Mouse (Mus musculus): ENCODE results near the gene Rragd. TPM values are rescaled to one million over a fixed set of nuclear protein-coding genes. Genes with fewer than 3 reads are reported as not detected.
A peak's percentile ranks its signal among the peaks of the same experiment; 100 is the strongest.
"Not testable (repeated sequence)": the region's sequence is repeated elsewhere in the genome, so short reads cannot be mapped to it uniquely, and the experiment has no call there.

Gene Rragd
- total RNA-seq (2021) = 10 to 100 TPM; 54.9 to 55.0 TPM
- long read RNA-seq, full-length matches to known transcripts = 21 of 29 reads
- long read RNA-seq, partial matches to known transcripts = 0 of 29 reads
- long read RNA-seq, other reads (novel, unspliced or antisense) = 8 of 29 reads

DNA sequence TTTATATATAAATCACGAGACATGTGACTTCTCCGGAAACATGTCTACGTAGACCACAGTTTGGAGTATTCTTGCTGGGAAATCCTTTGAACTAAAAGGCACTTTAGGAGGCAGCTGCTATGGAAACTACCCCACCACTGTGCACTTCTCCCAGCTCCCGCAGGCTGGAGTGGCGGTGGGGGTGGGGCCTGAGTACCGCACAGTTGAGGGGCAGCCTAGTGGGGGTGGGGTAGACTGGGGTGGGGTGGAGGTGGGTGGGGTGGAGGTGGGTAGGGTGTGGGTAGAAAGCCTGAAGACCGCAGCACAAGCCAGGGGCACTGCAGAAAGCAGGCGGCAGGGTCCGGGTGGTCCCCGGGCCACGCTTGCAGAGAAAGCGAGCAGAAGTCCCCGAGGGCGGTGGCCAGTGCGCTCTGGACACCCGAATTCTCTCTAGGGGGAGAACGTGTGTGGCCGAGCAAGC is at the start of gene Rragd:
Rragd (plus strand) TSS at position 322 of the 460 bp plus-strand sequence.
- DNase-seq (ENCODE audit: low spot score in 2 of 2) = no peak

DNA sequence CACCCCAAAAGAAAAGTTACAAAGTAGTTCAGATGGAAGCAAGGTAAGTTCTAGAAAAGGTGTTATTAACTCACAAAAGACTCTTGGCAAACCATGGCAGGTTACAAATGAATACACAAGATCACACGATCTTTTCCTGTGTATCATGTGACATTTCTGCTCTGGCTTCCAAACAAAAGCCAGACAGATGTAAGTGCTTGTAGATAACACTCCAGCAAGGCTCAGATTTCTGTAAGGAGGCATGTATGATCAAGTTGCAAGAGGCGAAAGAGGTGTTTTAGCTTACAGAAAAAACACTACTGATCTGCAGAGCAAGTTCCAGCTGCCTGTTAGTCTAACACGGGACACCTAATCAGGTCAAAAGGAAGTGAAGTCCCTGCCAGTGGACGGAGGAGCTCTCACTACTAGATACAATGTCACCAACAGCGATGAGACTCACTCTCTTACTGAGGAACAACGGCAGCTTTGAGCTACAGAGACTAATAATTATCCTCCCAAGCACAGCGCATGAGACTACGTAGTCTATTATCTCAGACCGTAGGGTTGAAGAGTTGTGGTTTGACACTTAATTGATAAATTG is 46.0 kb upstream of the Rragd start:
- peak in 1 of 2 experiments; percentile 7 for DNase-seq (ENCODE audit: low spot score in 2 of 2)

DNA sequence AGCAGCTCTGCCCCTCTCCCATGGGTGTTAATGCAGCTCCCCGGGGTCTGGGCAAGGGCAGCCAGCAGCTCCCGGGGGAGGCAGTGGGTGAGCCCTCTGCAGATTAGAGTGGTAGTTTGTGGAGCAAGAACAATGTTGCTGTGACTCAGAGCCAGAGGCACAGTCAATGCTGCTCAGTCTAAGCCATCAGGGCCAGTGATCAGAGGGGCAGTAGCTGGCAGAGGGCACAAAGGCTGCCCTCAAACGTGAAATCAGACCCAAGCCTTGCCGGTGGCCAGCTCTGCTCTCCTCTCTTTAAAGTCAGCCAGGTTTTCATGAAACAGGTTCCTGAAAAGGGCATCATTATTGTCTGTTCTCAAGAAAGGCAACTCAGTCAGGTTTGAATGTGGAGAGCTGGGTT is 43.3 kb upstream of the Rragd start:
- DNase-seq (ENCODE audit: low spot score in 2 of 2) = peak in 1 of 2 experiments; percentile 42

DNA sequence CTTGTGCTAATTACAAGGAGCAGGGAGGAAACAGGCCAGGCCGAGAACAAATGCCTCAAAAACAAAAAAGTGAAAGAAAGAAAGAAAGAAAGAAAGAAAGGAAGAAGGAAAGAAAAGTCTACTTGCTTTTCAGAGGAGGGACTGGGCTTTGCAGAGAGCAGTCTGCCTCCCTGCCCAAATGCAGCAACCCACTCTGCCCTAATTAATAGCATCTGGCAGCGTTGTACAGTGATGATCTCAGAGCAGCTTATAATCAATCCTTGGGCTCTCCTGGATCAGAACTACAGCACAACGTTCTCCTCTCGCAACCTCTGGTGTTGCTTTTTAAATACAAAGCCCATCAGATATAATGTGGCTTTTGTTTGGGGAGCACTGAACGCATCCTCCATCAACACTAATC is 42.9 kb upstream of the Rragd start:
- peak in 1 of 2 experiments; percentile 24 for DNase-seq (ENCODE audit: low spot score in 2 of 2)

DNA sequence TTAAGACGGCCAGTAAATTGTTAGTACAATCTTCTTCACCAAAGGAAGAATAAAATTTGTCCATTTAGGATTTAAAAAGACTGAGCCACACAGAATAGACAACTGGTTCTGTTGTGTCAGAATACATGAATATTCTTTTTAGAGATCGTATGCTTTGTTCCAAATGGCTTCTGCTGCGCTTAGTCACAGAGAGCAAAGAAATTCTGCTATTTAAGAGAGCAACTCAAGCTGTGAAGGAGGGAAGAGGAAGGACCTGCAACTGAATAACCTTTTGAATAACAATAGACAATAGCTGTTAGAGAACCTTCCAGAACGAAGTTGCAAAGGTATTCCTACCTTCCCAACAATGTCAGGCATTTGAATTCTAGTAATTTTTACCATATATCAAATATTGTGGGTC is 41.9 kb upstream of the Rragd start:
- no peak for DNase-seq (ENCODE audit: low spot score in 2 of 2)

DNA sequence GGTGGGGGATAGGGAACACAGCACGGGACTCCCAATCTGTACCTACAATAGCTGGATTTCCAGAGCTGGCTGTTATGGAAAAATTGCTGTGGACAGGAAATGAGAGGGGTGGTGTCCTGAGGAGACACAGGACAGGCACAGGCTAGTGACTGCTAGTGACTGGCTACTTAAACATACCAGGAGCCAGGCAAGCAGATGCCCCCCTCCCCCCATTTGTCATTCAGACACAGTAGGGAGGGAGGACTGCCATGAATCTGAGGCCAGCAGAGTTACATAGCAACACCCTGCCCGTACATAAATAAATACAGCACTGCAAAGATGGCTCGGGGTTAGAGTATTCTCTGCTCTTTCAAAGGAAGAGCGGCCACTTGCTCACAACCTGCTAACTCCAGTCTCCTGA is 35.2 kb upstream of the Rragd start:
- no peak for DNase-seq (ENCODE audit: low spot score in 2 of 2)

DNA sequence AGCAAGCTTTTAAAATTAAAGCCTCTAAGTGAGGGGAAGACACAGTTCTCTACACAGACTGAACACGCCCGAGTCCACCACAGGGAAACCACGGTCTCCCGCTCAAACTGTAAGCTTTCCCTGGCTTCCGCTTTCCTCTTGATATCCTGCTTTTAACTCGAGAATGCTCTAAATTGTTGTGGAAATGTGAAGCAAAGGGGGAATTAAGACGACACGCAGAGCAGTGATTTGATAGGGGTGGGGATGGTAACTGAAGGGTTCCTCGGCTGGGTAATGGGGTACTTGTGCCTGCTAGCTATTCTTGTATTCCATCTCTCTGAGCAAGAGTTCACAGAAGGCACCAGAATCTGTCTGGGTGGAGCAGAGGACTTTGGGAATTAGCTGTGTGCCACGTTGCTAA is 34.1 kb upstream of the Rragd start:
- no peak for DNase-seq (ENCODE audit: low spot score in 2 of 2)

DNA sequence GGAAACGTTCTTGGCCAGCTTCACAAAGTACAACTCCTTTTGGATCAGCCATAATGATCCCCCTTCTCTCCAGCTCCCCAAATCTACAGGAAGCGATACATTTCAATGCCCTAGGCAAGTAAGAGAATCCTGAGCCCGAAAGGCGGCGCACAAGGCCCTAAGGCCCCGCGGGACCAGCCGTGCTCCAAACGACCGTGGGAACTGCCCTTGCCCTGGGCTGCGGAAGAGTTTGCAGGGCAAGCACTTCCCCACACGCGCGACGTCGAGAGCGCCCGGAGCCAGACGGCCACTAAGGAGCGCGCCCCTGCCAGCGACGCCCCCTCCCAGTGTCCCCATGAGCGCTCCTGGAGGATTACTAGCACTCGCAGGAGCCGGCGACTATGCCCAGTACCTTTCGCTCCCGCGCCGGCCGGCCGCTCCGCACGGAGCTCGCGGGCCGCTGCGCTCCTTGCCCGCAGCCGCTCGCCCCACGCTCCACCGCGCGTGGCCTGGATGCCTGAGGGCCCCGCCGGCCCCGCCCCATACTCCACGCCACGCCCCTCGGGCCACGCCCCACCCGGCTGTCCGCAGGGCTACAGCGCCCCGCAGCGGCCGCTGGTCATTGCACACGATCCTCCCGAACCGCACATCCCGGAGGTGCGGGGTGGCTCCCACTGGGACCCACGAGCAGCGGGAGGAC is 32.3 kb upstream of the Rragd start, which contains the start of gene Ankrd6:
Ankrd6 (minus strand) TSS at position 486 of the 679 bp plus-strand sequence.
- peak; percentile 89 to 91 for DNase-seq (ENCODE audit: low spot score in 2 of 2)

DNA sequence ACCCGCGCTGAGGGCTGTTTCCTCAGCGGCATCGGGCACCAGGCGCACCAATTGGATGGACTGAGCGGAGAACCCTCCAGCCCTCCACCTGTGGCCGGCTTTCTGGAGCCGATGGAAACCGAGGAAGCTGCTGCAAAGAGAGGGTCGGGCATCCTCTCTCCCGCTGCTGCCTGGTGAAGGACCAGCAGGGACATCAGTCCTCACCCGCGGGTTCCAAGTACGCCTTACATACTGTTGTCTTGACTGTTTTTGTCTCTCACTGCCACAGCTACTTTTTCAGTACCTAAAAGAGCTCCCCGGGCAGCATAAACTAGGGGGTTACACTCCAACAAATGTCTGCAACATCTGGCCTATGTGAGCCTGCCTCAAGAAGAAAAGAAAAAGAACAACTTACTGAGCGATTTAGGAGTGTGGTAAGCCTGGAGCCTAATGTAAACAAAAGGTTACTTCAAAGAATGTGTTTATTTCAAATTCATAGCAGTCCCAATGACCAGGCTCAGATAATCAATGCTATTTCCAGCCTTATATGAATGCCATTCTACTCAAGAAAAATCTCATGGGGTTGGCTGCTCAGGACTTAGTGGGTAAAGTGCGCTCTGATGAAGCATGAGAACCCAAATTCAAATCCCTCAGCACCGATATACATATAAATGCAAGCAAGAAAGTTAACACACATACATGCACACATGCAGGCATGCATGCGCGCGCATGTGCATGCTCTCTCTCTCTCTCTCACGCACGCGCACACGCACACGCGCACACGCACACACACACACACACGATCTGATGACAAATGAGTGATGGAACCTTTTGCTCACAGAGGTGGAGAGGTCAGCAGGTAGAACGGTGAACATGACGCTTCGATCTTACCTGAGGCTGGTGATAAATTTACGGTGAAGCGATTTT is 31.5 kb upstream of the Rragd start:
- DNase-seq (ENCODE audit: low spot score in 2 of 2) = no peak

DNA sequence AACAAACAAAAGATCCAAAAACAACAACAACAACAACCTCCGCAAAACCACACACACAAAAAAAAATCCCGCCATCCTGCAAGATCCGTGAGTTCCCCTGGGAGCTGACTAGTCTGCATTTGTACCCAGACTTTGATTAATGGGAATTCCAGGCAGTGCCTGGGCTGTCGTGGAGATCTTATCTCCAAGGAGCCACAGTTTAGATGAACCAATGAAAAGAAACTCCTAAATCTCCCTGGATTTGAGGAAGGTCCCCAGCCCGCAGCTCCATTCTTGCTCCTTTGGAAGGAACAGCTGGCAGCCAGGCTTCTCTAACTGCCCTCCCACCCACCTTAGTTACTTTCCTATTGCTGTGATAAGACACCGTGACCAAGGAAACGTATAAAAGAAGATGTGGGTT is 30.2 kb upstream of the Rragd start:
- DNase-seq (ENCODE audit: low spot score in 2 of 2) = no peak

DNA sequence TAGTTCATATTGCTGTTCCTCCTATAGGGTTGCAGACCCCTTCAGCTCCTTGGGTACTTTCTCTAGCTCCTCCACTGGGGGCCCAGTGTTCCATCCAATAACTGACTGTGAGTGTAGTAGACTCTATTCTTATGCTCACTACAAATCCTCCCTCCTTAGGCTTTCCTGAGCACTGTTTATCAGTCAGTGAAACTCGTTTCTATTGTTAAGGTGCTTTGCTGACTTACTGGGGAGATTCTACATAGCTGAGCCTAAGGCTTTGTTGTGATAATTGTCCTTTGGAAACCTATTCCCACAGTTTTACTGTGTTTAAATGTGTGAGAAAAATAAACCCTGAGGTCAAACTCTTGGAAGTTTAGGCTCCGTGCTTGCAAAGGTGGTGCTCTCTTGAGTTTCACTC is 26.4 kb upstream of the Rragd start:
- DNase-seq (ENCODE audit: low spot score in 2 of 2) = no peak

DNA sequence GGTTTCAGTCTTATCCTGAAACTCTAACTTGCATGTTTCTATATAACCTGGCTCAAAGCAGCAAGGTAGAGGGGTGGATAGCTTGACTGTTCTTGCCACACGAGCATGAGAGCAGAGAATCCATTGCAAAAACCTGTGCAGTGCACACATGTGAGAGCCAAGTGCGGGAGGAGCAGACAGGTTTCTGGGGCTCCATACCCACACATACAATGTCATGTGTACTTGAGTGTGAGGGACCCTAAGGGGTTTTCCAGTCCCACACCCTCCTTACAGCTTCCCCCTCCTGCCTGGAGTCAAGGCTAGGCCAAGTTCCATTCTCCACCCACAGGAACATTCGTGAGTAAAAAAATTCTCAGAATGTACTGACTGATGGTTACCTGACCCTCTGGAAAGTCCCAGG is 21.4 kb upstream of the Rragd start:
- no peak for DNase-seq (ENCODE audit: low spot score in 2 of 2)

DNA sequence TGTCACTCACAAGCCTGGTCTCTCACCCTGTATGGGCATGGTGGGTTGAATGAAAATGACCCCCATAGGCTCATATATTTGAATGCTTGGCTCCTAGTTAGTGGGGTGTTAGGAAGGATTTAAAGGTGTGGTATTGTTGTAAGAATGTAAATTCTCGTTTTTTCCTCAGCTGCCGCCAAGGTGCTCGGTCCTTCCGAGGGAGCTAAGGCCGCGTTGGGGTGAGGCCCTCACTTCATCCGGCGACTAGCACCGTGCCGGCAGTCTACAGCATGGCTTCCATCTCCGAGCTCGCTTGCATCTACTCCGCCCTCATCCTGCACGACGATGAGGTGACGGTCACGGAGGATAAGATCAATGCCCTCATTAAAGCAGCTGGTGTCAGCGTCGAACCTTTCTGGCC is 18.2 kb upstream of the Rragd start:
- not testable (repeated sequence) for DNase-seq (ENCODE audit: low spot score in 2 of 2)

DNA sequence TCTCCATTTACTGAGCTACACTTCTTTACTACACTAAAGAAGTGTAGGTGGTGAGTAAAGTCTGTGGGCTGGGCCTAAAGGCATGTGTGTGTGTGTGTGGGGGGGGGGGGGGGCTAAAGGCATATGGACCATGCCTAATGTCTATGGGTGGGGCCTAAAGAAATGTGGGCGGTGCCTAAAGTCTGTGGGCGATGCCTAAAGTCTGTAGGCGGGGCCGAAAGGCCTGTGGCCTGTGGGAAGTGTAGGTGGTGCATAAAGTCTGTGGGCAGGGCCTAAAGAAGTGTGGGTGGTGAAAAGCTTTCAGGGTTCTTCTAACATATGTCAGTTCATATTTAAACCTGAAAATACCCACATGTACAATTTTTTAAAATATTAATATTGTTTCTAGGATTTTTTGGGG is 5.5 kb upstream of the Rragd start:
- no peak for DNase-seq (ENCODE audit: low spot score in 2 of 2)

DNA sequence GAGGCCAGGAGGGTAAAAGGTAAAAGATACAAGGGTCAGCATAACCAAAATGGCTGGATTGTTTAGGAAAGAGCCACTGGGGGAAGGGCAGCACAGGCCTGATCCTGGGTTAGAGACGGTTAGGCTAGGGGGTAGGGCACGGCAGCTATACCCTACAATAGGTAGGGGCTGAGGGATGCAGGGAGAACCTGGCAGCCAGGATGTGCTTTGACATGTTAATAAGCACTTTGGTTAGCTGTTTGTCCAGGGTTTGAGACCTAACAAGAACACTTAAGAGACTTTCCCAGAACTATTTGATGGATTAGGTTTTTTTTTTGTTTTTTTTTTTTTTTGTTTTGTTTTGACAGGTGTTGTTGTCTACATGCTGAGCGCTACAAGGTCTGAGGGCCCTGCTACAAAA is 2.8 kb upstream of the Rragd start:
- DNase-seq (ENCODE audit: low spot score in 2 of 2) = no peak

DNA sequence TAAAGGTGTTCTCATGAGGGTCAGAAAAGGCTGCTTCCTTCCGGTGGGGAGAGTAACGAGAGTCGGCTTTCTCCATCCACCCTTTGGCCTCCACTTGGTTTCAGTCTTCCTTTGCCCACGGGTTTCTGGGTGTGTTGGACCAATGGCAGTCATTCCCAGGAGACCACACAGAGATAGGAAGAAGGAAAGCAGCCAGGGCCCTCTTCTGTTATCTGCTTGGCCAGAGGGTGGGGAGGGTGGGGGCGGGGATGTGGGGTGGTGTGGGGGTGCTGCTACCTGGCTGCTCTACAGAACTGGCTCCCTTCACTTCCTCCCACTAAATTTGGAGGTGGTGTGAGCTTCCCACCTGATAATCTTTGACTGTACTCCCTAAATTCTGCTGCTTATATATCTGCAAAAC is 1.2 kb upstream of the Rragd start:
- DNase-seq (ENCODE audit: low spot score in 2 of 2) = no peak

DNA sequence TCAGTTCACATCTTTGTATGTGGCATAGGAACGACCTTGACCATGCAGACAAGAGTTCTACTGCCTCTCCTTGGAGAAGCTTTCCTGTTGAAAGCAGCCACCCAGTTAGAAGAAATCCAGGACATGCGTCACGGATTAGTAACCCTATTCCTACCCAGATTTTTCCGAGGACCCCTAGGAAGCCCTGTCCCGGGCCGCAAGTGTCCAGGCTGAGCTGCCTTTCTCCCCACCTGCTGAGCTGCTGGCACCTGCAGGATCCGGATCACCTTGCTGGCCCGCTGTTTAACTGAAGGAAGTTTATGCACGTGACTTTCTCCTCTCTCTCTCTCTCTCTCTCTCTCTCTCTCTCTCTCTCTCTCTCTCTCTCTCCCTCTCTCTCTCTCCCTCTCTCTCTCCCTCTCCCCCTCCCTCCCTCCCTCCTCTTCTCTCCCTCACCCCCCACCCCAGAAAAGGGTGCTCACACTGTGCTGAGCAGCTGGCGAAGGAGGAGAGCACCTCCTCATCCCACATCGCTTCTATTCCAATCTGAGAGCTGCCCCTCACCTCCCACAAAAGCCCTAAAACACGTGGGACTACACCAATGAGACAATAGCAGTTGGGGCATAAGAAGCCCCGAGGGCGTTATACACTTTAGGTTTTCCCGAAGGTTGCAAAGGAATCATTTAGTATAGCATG is 659 bp upstream of the Rragd start:
- DNase-seq (ENCODE audit: low spot score in 2 of 2) = peak; percentile 24 to 27

DNA sequence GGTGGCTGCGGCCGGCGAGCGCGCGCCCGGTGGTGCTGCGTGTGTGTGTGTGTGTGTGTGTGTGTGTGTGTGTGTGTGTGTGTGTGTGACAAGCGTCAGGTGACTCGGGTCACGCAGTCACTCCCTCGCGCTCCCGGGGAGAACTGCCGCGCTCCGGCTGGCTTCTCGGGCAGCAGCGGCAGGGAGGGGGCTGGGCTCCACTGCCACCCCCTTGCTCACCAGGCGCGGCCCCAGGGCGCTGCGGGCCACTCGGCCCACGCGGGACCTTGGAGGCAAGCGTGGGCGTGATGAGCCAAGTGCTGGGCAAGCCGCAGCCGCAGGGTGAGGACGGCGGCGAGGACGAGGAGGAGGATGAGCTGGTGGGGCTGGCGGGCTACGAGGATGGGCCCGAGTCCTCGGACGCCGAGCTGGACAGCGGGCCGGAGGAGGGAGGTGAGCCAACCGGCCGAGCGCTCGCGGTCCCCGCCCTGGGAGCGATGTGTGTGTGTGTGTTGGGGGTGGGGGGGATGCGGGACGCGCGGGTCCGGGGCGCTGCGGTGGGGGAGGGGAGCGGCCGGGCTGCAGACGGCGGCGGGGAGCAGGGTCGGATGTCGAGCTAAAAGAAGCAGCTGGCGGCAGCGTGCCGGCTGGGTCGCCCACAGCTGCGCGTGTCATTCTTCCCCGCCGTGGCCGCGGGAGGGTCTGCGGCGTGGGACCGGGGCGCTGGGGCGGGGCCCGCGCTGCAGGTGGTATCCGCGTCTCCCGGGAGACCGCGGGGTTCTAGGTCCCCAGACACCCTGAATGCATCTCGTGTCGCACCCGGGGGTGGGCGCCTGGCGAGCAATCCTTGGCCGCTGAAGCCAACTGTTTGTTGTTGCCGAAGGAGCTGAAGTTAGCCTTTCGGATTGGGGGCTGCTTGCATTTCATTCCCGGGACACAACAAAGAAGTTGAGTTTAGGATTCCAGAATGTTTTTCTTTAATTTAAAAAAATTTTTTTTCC is 629 bp downstream of the Rragd start:
- peak; percentile 71 to 79 for DNase-seq (ENCODE audit: low spot score in 2 of 2)

DNA sequence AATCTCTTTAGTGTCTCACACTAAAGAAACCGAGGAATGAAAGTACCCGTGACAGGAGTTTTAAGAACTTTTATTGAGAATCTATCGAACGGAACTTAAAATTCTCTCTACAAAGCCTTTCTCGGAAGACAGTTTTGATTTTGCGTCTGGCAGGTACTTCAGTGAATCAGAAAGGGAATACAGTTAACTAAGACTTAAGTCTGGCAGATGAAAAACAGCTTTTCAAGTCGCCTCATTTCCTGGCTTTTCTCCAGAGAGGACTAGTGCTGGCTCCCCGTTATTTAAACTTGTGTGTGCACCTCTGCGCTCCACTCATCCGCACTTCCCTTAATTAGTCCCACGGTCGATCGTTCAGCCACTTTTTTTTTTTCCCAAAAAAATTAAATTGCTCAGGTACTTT is 1.4 kb downstream of the Rragd start:
- no peak for DNase-seq (ENCODE audit: low spot score in 2 of 2)
